In genomic region chr19:25383386-25384146, GRCm38 (mm10) we compare ENCODE assay signal across 8 mouse cellular contexts.
DNase-seq lines count a peak whose midpoint lies in the region; ATAC-seq and TF ChIP-seq lines count a peak whose summit lies in the region.

No protein-coding gene starts in this region.

- H3K9ac ChIP-seq in lung, embryonic 14.5 days, result no peak overlapping the region
- H3K9ac ChIP-seq in heart, embryonic 14.5 days (ENCODE audit: low read length), result peak overlapping the region; percentile 63
- 0 out of 2 replicates have a peak overlapping the region, but pooled peaks have one; percentile 21 for H3K9ac ChIP-seq in limb, embryonic 14.5 days (ENCODE audit: low read depth, low read length, severe bottlenecking)

- peaks cover 16% of the 10 kb centered on the region; the same call in 1 of the 2 replicates for H3K4me1 ChIP-seq in lung, embryonic 14.5 days (ENCODE audit: insufficient read depth)
- H3K4me1 ChIP-seq in heart, embryonic 14.5 days (ENCODE audit: control insufficient read depth in 2 of 2, insufficient read depth in 2 of 2, low read length in 2 of 2), result peaks cover 31 to 61% of the 10 kb centered on the region in 2 experiments
- H3K4me1 ChIP-seq in limb, embryonic 14.5 days (ENCODE audit: control insufficient read depth, insufficient read depth, low read length), result peaks cover 16% of the 10 kb centered on the region

- 13% methylated on average over 12 of the region's 12 CpGs for WGBS in lung, embryonic 14.5 days
- WGBS in heart, embryonic 14.5 days, result 9% methylated on average over 12 of the region's 12 CpGs
- 11% methylated on average over 12 of the region's 12 CpGs for WGBS in limb, embryonic 14.5 days

- 0 out of 2 replicates have a peak, but pooled peaks have one; percentile 21 for TF ChIP-seq POLR2A in limb, embryonic 14.5 days (IDR thresholded peaks at IDR 0.05; ENCODE audit: borderline replicate concordance, extremely low read depth, insufficient read depth, insufficient read length)

- TF ChIP-seq CTCF in lung, embryonic 14.5 days (IDR thresholded peaks at IDR 0.05; ENCODE audit: low read depth), result no peak
- no peak for TF ChIP-seq CTCF in left cerebral cortex, adult 2 months (IDR thresholded peaks at IDR 0.05)

- no peak overlapping the region for H3K4me3 ChIP-seq in lung, embryonic 14.5 days (ENCODE audit: low read depth, low read length)
- H3K4me3 ChIP-seq in heart, embryonic 14.5 days (ENCODE audit: control insufficient read depth in 1 of 2, insufficient read depth in 1 of 2, low read depth in 1 of 2, low read length in 2 of 2), result peak overlapping the region; percentile 24 to 29
- H3K4me3 ChIP-seq in limb, embryonic 14.5 days (replicated peaks; ENCODE audit: low read length), result peak overlapping the region; percentile 26
- no peak overlapping the region for H3K4me3 ChIP-seq in left cerebral cortex, adult 2 months

- H3K27me3 ChIP-seq in lung, embryonic 14.5 days (ENCODE audit: insufficient read depth, low read length), result no peaks in the 10 kb centered on the region
- H3K27me3 ChIP-seq in heart, embryonic 14.5 days (ENCODE audit: control insufficient read depth, insufficient read depth, low read length), result no peaks in the 10 kb centered on the region
- H3K27me3 ChIP-seq in limb, embryonic 14.5 days (ENCODE audit: control insufficient read depth, insufficient read depth, low read length), result no peaks in the 10 kb centered on the region

- H3K9me3 ChIP-seq in lung, embryonic 14.5 days (ENCODE audit: low read depth, low read length), result no peaks in the 10 kb centered on the region
- H3K9me3 ChIP-seq in heart, embryonic 14.5 days (ENCODE audit: control insufficient read depth, low read length), result no peaks in the 10 kb centered on the region
- H3K9me3 ChIP-seq in limb, embryonic 14.5 days (ENCODE audit: control insufficient read depth, low read length), result no peaks in the 10 kb centered on the region

- intact Hi-C loops in left cerebral cortex, adult 2 months (cut with DNase I), result no loop called here

- peak; percentile 52; the same call in 1 of the 2 replicates for ATAC-seq in lung, embryonic 14.5 days (ENCODE audit: insufficient read depth)
- peak; percentile 59 for ATAC-seq in heart, embryonic 14.5 days (ENCODE audit: insufficient number of reproducible peaks, insufficient read depth, low FRiP score, low read depth)
- ATAC-seq in limb, embryonic 14.5 days (ENCODE audit: low FRiP score, low read depth), result peak; percentile 83

- DNase-seq in lung, embryonic 14.5 days, result peak; percentile 75
- no peak for DNase-seq in lung, postnatal 25 days (ENCODE audit: low spot score)
- peak; percentile 79 for DNase-seq in limb, embryonic 14.5 days (ENCODE audit: low spot score)
- peak; percentile 55 for DNase-seq in retina, postnatal 1 day
- DNase-seq in left cerebral cortex, adult 2 months (ENCODE audit: extremely low spot score in 1 of 2, low spot score in 2 of 2), result no peak
- no peak for DNase-seq in urinary bladder, postnatal 25 days (ENCODE audit: low spot score)
- DNase-seq in cerebellum, adult 9-10 months, result no peak

- peak overlapping the region; percentile 48; the same call in 1 of the 2 replicates for H3K27ac ChIP-seq in lung, embryonic 14.5 days (ENCODE audit: low read depth)
- peak overlapping the region; percentile 68 to 84 for H3K27ac ChIP-seq in heart, embryonic 14.5 days (replicated peaks in 1 of 2; ENCODE audit: control insufficient read depth in 1 of 2, insufficient read depth in 1 of 2, low read depth in 2 of 2, low read length in 2 of 2)
- H3K27ac ChIP-seq in limb, embryonic 14.5 days (replicated peaks; ENCODE audit: low read depth, low read length), result peak overlapping the region; percentile 58
- H3K27ac ChIP-seq in left cerebral cortex, adult 2 months, result no peak overlapping the region

- peak overlapping the region; percentile 43 for H3K4me2 ChIP-seq in lung, embryonic 14.5 days
- peak overlapping the region; percentile 55 for H3K4me2 ChIP-seq in heart, embryonic 14.5 days (ENCODE audit: low read length)
- H3K4me2 ChIP-seq in limb, embryonic 14.5 days (replicated peaks; ENCODE audit: low read depth, low read length, severe bottlenecking), result peak overlapping the region; percentile 42

- no peaks in the 10 kb centered on the region for H3K36me3 ChIP-seq in lung, embryonic 14.5 days (ENCODE audit: insufficient read depth)
- peaks cover 3% of the 10 kb centered on the region; the same call in 1 of the 2 replicates for H3K36me3 ChIP-seq in heart, embryonic 14.5 days (ENCODE audit: control insufficient read depth, insufficient read depth, low read length)
- H3K36me3 ChIP-seq in limb, embryonic 14.5 days (ENCODE audit: control insufficient read depth, insufficient read depth, low read length), result no peaks in the 10 kb centered on the region

Comparison
In these comparisons a context has a peak if more than half of its experiments do, and no peak if none do; other contexts are left out.
1. DNase-seq: peak in lung, embryonic 14.5 days (single experiment), limb, embryonic 14.5 days (single experiment) and retina, postnatal 1 day (single experiment); none in lung, postnatal 25 days (single experiment), left cerebral cortex, adult 2 months (0 of 2), urinary bladder, postnatal 25 days (single experiment) and cerebellum, adult 9-10 months (single experiment).
2. H3K4me3 ChIP-seq: peak in heart, embryonic 14.5 days (2 of 2) and limb, embryonic 14.5 days (single experiment); none in lung, embryonic 14.5 days (single experiment) and left cerebral cortex, adult 2 months (single experiment).
3. Peak in every context shown above with its lines, with median percentiles within 50 percentile points of each other: ATAC-seq and H3K4me2 ChIP-seq.